Mouse (Mus musculus) thymus, adult 2 months (tissue): Measurements from ENCODE around the gene Mlip. TPM values are rescaled to one million over a fixed set of nuclear protein-coding genes. Genes with fewer than 3 reads are reported as not detected.

Source experiments
- DNase-seq: peaks from one replicate; pipeline ENCODE4 v3.0.0; 2021
- H3K27ac ChIP-seq: fragments of 200-500 bp; 2 replicates; pipeline ENCODE4 v1.5.1; 2012; ENCODE audit warnings: low read length, control low read depth; ENCODE audit not compliant: control insufficient read depth, insufficient read depth
- H3K27me3 ChIP-seq: fragments of 200-500 bp; 2 replicates; pipeline ENCODE4 v1.6.1; 2012; ENCODE audit warnings: mild to moderate bottlenecking, low read length, moderate library complexity, mixed read lengths; ENCODE audit not compliant: control insufficient read depth, insufficient read depth
- H3K36me3 ChIP-seq: fragments of 200-500 bp; 2 replicates; pipeline ENCODE4 v1.6.1; 2012; ENCODE audit warnings: mild to moderate bottlenecking, low read length, moderate library complexity; ENCODE audit not compliant: control insufficient read depth, insufficient read depth
- H3K4me1 ChIP-seq: fragments of 200-500 bp; replicated peaks from 2 replicates; pipeline ENCODE4 v1.6.1; 2012; ENCODE audit warnings: low read length; ENCODE audit not compliant: control insufficient read depth, insufficient read depth
- H3K4me3 ChIP-seq: fragments of 200-500 bp; 2 replicates; pipeline ENCODE4 v1.5.1; 2012; ENCODE audit warnings: mild to moderate bottlenecking, low read length, control low read depth, moderate library complexity; ENCODE audit not compliant: control insufficient read depth, insufficient read depth
- CTCF ChIP-seq: fragments of 200-500 bp; IDR thresholded peaks from 2 replicates; pipeline ENCODE4 v1.5.1; 2012; ENCODE audit warnings: mild to moderate bottlenecking, control low read depth, low read length, moderate library complexity, borderline replicate concordance; ENCODE audit not compliant: control insufficient read depth, poor library complexity, insufficient read depth; ENCODE audit errors: extremely low read depth
- POLR2A ChIP-seq: fragments of 200-500 bp; IDR thresholded peaks from 2 replicates; pipeline ENCODE4 v1.6.1; 2012; ENCODE audit warnings: mild to moderate bottlenecking, low read length, control low read depth, moderate library complexity; ENCODE audit not compliant: control insufficient read depth, poor library complexity, insufficient read depth; ENCODE audit errors: extremely low read depth
- WGBS: fragments of 180-500 bp; shearing (Covaris S2); methylation state at CpG from one replicate; pipeline ENCODE4 v1.1.7; 2018; 5-methylcytosine and 5-hydroxymethylcytosine counted together
- polyA plus RNA-seq: library from polyadenylated mRNA; depleted of rRNA; stranded (reverse); fragments of >200 nt; gene quantifications from 2 replicates; pipeline ENCODE4 v1.2.3, GENCODE M21; 2012

Mlip gene
- polyA plus RNA-seq, 1 experiment = 2.3 TPM

DNA sequence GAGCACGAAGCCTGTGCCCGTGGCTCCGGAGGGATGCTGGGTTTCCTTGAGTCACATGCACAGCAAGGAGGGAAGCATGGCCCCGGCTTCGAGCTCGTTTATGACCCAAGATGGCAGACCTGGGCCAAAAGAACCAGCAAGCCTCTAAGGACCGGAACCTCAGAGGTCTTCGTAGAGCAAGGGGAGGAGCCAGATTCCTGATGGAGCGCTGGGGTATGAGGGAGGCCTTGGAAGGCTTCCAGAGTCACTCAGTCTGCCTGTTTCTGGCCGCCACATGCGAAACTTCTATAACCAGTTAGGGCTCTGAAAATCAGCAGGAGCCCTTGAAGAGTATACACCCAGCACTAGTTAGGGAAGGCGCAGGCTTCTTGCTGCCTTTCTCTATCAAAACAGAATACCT is 32.8 kb upstream of the Mlip start:
- no peak for DNase-seq
- Histone ChIP-seq H3K27me3 (no peaks in the 10 kb centered on the region), H3K27ac (no peak overlapping the region), H3K36me3 (no peaks in the 10 kb centered on the region), H3K4me1 (no peaks in the 10 kb centered on the region), H3K4me3 (no peak overlapping the region)
- WGBS = 93% methylated on average over 12 of the region's 12 CpGs
- no peak for TF ChIP-seq POLR2A

DNA sequence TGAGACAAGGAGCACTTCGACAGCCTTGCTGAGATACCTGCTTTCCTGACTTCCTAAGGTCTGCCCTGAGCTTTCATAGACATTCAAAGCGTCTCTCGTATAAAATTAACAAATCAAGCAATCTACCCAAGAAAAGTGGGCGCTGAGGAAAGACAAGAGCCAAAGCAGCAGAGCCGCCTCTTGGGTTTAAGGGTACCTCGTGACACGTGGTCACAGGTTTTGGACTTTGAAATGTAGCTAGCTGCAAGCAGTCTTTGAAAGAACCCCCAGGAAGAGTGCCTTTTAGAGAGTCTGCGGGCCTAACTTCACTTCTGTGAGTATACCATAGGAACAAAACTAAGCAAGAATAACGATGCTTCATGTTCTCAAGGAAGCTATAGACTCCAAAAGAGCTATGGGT is 31.9 kb upstream of the Mlip start:
- H3K4me1 ChIP-seq = no peaks in the 10 kb centered on the region
- H3K36me3 ChIP-seq = no peaks in the 10 kb centered on the region
- H3K27me3 ChIP-seq = no peaks in the 10 kb centered on the region
- no peak overlapping the region for H3K4me3 ChIP-seq
- no peak for DNase-seq
- TF ChIP-seq POLR2A = no peak
- no peak for TF ChIP-seq CTCF
- H3K27ac ChIP-seq = no peak overlapping the region
- 91% methylated on average over 9 of the region's 9 CpGs for WGBS

DNA sequence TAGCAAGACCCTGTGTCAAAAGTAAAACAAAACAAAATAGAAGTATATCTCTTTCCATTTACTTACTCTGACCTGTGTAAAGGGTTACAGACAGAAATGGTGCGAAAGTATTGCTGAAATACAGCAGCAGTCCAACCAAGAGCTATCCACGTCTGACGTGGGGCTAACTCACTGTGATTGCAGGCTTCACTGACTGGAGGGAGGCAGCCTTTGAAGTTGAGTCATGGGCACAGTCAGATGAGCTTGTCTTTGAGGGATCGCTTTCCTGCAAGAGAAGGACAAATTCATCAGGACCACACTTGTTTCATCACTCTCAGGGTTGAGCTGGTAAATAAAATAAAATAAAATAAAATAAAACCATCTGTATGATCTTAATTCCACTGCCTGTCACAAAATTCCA is 31.2 kb upstream of the Mlip start:
- Histone ChIP-seq H3K4me1 (no peaks in the 10 kb centered on the region), H3K36me3 (no peaks in the 10 kb centered on the region), H3K4me3 (no peak overlapping the region), H3K27me3 (no peaks in the 10 kb centered on the region), H3K27ac (no peak overlapping the region)
- 90% methylated on average over 4 of the region's 4 CpGs for WGBS
- no peak for TF ChIP-seq CTCF
- no peak for TF ChIP-seq POLR2A
- no peak for DNase-seq

DNA sequence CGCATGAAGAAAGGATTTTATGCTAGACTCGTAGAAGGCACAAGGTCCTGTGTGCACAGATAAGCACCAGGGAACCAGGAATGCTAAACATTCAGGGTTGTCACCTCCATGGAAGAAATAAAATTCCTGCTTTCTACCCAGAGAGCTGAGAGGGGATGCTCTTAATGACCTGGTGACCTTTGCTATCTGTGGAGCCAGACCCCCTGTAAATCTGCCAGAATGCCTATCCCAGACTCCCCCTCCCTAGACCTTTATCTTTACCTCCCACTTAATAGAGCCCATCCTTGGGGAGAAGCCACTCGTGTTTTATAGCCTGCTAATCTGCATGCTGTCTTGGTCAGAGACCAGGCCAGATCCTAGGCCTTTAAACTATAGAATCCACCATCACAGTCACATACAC is 29.7 kb upstream of the Mlip start:
- Histone ChIP-seq H3K36me3 (no peaks in the 10 kb centered on the region), H3K4me1 (no peaks in the 10 kb centered on the region), H3K4me3 (no peak overlapping the region), H3K27me3 (no peaks in the 10 kb centered on the region), H3K27ac (no peak overlapping the region)
- TF ChIP-seq POLR2A = no peak
- TF ChIP-seq CTCF = no peak
- 91% methylated on average over 3 of the region's 3 CpGs for WGBS
- DNase-seq = no peak

DNA sequence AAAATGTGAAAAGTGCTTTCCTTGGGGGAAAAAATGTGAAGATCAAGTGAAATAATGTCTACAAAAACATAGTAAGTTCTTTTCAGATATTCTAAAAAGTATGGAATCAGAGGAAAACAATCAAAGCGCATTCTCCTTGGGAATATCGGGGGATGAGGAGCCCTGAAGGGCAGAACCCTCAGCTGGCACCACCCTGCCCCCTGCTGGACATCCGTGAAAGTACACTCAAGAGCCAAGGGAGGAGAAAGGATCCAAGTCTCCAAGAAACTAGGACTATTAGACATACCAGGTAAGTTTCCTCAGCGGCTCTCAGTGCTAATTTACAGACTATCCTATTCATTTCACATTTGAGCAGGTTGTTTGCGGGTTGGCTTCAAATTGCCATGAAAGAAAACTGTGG is 28.8 kb upstream of the Mlip start:
- Histone ChIP-seq H3K27me3 (no peaks in the 10 kb centered on the region), H3K4me3 (no peak overlapping the region), H3K27ac (no peak overlapping the region), H3K4me1 (no peaks in the 10 kb centered on the region), H3K36me3 (no peaks in the 10 kb centered on the region)
- TF ChIP-seq CTCF (peak; percentile 67; the same call in 1 of the 2 replicates), POLR2A (no peak)
- DNase-seq = peak; percentile 61
- 19% methylated on average over 5 of the region's 5 CpGs for WGBS

DNA sequence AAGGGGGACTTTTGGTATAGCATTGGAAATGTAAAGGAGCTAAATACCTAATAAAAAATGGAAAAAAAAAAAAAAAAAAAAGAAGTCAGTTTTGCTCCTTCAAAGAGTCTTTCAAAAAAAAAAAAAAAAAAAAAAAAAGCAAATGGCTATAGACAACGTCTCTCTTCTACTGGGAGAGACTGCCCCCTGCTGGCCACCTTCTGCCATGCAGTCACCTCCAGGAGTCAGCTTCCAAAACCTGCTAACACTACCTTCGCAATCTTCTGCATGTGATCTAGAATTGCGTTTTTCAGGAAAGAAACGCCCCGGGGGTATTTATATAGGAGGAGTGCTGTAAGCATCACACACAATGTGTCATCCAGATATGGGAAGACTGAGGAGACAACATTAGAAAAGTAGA is 26.9 kb upstream of the Mlip start:
- TF ChIP-seq CTCF = no peak
- TF ChIP-seq POLR2A = no peak
- DNase-seq = peak; percentile 68
- H3K36me3 ChIP-seq = no peaks in the 10 kb centered on the region
- H3K4me1 ChIP-seq = no peaks in the 10 kb centered on the region
- no peaks in the 10 kb centered on the region for H3K27me3 ChIP-seq
- no peak overlapping the region for H3K27ac ChIP-seq
- H3K4me3 ChIP-seq = no peak overlapping the region
- 53% methylated on average over 5 of the region's 5 CpGs for WGBS

DNA sequence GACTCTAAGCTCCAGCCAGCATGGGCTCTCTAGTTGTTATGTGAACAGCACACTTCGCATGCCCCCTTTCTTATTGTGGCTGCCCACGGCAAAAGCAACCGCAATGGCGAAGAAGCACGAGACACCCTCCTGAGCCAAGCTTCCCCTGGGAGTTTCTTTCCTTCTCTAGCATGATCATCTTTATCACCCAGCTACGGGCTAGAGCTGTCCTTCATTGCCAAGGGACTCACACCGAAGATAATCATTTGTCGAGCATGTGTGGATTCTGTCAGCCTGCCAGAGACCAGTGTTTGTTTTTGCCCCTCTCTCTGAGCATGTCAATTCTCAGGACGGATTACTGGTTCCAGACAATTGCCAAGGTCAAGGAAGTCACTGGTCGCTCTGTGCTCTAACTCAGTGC is 24.9 kb upstream of the Mlip start:
- H3K27ac ChIP-seq = no peak overlapping the region
- no peaks in the 10 kb centered on the region for H3K4me1 ChIP-seq
- H3K27me3 ChIP-seq = no peaks in the 10 kb centered on the region
- no peak overlapping the region for H3K4me3 ChIP-seq
- WGBS = 91% methylated on average over 10 of the region's 10 CpGs
- no peak for DNase-seq
- H3K36me3 ChIP-seq = no peaks in the 10 kb centered on the region
- TF ChIP-seq CTCF = no peak
- TF ChIP-seq POLR2A = no peak
